Mouse (Mus musculus) olfactory bulb, adult 2 months (tissue): ENCODE data around the gene Gm20696.

Experiments used
- CTCF ChIP-seq: fragments of 200-500 bp; IDR thresholded peaks from 2 replicates; pipeline ENCODE4 v1.5.1; 2012; ENCODE audit warnings: low read depth, mild to moderate bottlenecking, low read length, moderate library complexity; ENCODE audit not compliant: insufficient read depth
- POLR2A ChIP-seq: fragments of 200-500 bp; IDR thresholded peaks from 2 replicates; pipeline ENCODE4 v1.6.1; 2012; ENCODE audit warnings: mild to moderate bottlenecking, low read depth, low read length, moderate library complexity; ENCODE audit not compliant: insufficient read depth

GRCm38 (mm10) chr6:99372427-99372826 lies 294.2 kb downstream of the Gm20696 start:
- TF ChIP-seq CTCF (no peak), POLR2A (no peak)
